Mouse (Mus musculus): Measurements from ENCODE around the gene Olfr481. TPM values are rescaled to one million over a fixed set of nuclear protein-coding genes. Genes with fewer than 3 reads are reported as not detected.

The Olfr481 gene
- not detected in 2 replicates for polyA plus RNA-seq (2016; fragmentation: Nextera tagmentation; extraction: Ambion mirVana)

DNA sequence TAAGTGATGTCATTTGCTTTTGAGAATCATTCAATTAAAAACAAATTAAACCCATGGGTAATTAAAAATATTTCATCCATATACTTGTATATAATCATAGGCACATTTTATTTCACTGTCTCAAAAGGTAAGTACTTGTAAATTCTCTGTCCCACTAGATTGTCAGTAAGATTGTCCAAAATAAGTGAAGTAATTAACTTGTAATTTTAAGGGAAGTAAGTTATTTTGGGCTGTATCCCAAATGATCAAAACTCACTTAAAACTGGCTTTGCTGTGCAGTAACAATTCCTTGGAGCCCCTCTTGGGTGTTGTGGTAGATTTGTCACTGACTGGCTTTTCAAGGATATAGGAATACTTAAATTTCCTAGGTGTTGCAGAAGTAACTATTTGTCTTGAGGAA, at the start of gene Olfr481:
Gene Olfr481 (plus strand): TSS at position 301 of the 400 bp plus-strand sequence.
- no peak within 1 kb of the TSS for H3K27ac ChIP-seq

DNA sequence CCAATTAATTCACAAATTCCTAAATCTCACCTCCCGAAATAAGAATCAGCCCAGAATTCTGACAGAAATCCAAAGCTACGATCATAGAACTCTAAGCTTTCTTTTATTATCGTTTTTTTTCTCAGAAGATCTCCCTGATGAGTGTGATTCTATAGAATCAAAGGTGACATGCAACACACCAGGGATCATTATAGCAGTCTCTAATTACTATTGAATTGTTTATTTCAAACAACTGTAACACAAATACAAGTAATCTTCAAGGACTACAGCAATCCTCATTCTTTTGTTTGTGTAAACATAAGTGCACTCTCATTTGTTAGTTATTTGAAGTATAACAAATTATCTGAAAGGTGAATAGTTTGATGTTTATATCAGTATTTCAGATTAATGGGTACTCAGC, 45.8 kb upstream of the Olfr481 start, which contains the start of gene Olfr478:
Gene Olfr478 (minus strand): TSS at position 101 of the 400 bp plus-strand sequence.
- ATAC-seq (ENCODE audit: low FRiP score), result no peak
- H3K4me3 ChIP-seq, result no peak within 1 kb of the TSS
- H3K4me1 ChIP-seq, result no peaks in the 10 kb centered on the region
- WGBS, result 81% methylated on average over 3 of the region's 3 CpGs
- no peaks in the 10 kb centered on the region for H3K9me3 ChIP-seq (replicated peaks)
- H3K36me3 ChIP-seq, result no peaks in the 10 kb centered on the region
- no peak within 1 kb of the TSS for H3K4me2 ChIP-seq (replicated peaks)
- H3K27ac ChIP-seq, result no peak within 1 kb of the TSS
- H3K27me3 ChIP-seq, result no peaks in the 10 kb centered on the region
- H3K9ac ChIP-seq, result no peak within 1 kb of the TSS

More for the DNA sequence above, at the start of gene Olfr481:
- Histone ChIP-seq H3K4me3 (no peak within 1 kb of the TSS), H3K27me3 (no peaks in the 10 kb centered on the region), H3K4me1 (no peaks in the 10 kb centered on the region), H3K36me3 (no peaks in the 10 kb centered on the region), H3K9me3 (replicated peaks) (no peaks in the 10 kb centered on the region), H3K4me2 (replicated peaks) (no peak within 1 kb of the TSS), H3K9ac (no peak within 1 kb of the TSS)
- no peak for ATAC-seq (ENCODE audit: low FRiP score)

DNA sequence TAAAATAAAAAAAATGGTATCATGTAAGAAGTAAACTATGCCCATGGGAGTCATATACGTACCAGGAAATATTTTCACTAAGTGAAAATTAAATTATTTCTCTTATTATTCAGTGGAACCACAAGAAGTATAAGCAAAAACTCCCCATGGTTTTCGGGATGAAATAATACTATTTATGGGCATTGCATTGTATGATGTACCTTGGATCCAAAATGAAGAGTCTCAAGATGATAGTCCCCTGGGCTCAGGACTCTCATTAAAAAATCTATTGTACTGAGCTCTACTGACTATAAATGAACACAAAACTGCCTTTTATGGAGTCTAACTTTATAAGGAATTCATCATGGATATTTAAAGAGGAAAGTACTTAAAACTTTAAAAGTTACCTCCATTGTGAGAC, 29.3 kb upstream of the Olfr481 start, which contains the start of gene Olfr479:
Gene Olfr479 (plus strand): TSS at position 301 of the 400 bp plus-strand sequence.
- H3K4me1 ChIP-seq, result no peaks in the 10 kb centered on the region
- H3K4me2 ChIP-seq (replicated peaks), result no peak within 1 kb of the TSS
- no peaks in the 10 kb centered on the region for H3K36me3 ChIP-seq
- H3K4me3 ChIP-seq, result no peak within 1 kb of the TSS
- H3K27me3 ChIP-seq, result no peaks in the 10 kb centered on the region
- H3K9ac ChIP-seq, result no peak within 1 kb of the TSS
- H3K27ac ChIP-seq, result no peak within 1 kb of the TSS
- no peak for ATAC-seq (ENCODE audit: low FRiP score)
- WGBS, result 90% methylated on average over 2 of the region's 2 CpGs
- H3K9me3 ChIP-seq (replicated peaks), result no peaks in the 10 kb centered on the region

DNA sequence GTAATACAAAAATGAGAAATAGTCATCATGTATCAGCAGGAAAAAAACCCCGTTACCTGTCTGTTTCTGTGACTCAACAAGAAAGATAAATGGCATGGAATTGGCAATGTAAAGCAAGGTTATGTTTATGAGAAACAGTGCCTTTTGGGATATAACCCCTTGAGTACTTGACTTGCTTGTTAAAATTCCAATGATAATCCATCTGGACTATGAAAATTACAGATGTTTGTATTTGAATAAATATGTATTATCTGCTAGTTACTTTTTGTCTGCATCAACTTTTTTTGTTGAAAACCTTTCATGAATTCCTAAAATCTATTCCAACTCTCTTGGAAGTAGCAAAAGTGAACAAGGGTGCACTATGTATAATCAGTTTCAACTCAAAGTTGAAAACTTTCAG, 12.4 kb upstream of the Olfr481 start, which contains the start of gene Olfr480:
Gene Olfr480 (minus strand): TSS at position 101 of the 400 bp plus-strand sequence.
- Histone ChIP-seq H3K4me1 (no peaks in the 10 kb centered on the region), H3K9ac (no peak within 1 kb of the TSS), H3K27me3 (no peaks in the 10 kb centered on the region), H3K36me3 (no peaks in the 10 kb centered on the region), H3K4me3 (no peak within 1 kb of the TSS), H3K27ac (no peak within 1 kb of the TSS), H3K9me3 (replicated peaks) (0 out of 2 replicates have a peak, but pooled peaks cover 2% of the 10 kb centered on the region), H3K4me2 (replicated peaks) (no peak within 1 kb of the TSS)
- ATAC-seq (ENCODE audit: low FRiP score), result no peak
- WGBS, result 89% methylated on average over 1 of the region's 1 CpGs

DNA sequence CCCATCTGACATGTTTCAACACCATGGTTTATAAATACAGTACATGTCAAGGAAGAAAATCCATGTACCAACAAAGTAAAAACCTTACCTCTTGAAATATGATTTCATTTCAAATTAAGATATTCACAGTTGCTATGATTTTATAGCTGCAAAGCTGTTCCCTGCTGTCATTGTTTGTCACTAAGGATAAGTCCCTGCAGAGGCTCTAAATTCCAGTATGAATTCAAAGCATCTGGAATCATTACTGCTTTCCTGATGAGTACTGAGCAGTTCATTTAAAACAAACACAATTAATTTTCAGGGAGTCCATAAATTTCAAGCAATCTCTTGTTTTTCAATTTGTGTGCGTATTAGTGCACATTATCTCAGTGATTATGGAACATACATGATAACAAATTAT, 17.8 kb downstream of the Olfr481 start, which contains the start of gene Olfr482:
Gene Olfr482 (minus strand): TSS at position 101 of the 400 bp plus-strand sequence.
- H3K27ac ChIP-seq, result no peak within 1 kb of the TSS
- no peaks in the 10 kb centered on the region for H3K36me3 ChIP-seq
- no peaks in the 10 kb centered on the region for H3K27me3 ChIP-seq
- H3K9me3 ChIP-seq (replicated peaks), result no peaks in the 10 kb centered on the region
- no peak for ATAC-seq (ENCODE audit: low FRiP score)
- WGBS, result 93% methylated on average over 1 of the region's 1 CpGs
- no peak within 1 kb of the TSS for H3K9ac ChIP-seq
- H3K4me2 ChIP-seq (replicated peaks), result no peak within 1 kb of the TSS
- H3K4me3 ChIP-seq, result no peak within 1 kb of the TSS
- H3K4me1 ChIP-seq, result no peaks in the 10 kb centered on the region

DNA sequence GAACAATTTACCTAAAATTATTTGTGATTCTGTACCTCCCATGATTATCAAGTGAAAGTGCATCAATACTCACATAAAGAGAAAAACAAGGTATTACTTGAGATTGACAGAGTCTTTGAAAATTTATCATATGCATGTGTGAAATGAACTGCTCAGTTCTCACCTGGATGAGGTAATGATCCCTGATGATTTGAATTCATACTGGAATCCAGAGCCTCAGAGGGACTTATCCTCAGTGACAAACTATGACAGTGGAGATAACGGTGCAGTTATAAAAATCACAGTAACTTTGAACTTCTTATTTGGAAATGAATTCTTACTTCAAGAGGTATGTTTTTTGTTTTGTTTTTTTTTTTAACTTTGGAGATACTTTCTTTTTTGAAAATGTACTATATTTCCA, 20.9 kb downstream of the Olfr481 start, which contains the start of gene Olfr483:
Gene Olfr483 (plus strand): TSS at position 301 of the 400 bp plus-strand sequence.
- Histone ChIP-seq H3K27ac (no peak within 1 kb of the TSS), H3K27me3 (no peaks in the 10 kb centered on the region), H3K4me1 (no peaks in the 10 kb centered on the region), H3K9ac (no peak within 1 kb of the TSS), H3K36me3 (no peaks in the 10 kb centered on the region), H3K4me3 (no peak within 1 kb of the TSS), H3K4me2 (replicated peaks) (no peak within 1 kb of the TSS), H3K9me3 (replicated peaks) (no peaks in the 10 kb centered on the region)
- ATAC-seq (ENCODE audit: low FRiP score), result no peak
- 86% methylated on average over 1 of the region's 1 CpGs for WGBS

DNA sequence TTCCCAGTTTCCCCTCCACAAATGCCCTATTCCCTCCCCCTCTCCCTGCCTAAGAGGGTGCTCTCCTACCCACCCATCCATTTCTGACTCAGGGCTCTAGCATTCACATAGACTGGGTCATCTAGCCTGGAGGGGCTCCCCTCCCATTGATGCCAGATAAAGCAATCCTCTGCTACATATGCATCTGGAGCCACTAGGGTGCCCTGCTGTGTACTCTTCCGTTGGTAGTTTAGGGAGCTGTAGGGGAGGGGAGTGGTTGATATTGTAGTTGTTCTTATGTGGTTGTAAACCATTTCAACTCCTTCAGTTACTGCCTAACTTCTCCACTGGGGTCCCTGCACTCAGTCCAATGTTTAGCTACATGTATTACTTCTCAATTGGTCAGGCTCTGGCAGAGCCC, 41.0 kb downstream of the Olfr481 start:
- H3K27ac ChIP-seq, result no peak overlapping the region
- ATAC-seq (ENCODE audit: low FRiP score), result no peak
- H3K4me2 ChIP-seq (replicated peaks), result no peak overlapping the region
- H3K36me3 ChIP-seq, result no peaks in the 10 kb centered on the region
- no peak overlapping the region for H3K4me3 ChIP-seq
- no peaks in the 10 kb centered on the region for H3K4me1 ChIP-seq
- 4% methylated on average over 1 of the region's 1 CpGs for WGBS
- no peaks in the 10 kb centered on the region for H3K9me3 ChIP-seq (replicated peaks)
- H3K9ac ChIP-seq, result no peak overlapping the region
- no peaks in the 10 kb centered on the region for H3K27me3 ChIP-seq

DNA sequence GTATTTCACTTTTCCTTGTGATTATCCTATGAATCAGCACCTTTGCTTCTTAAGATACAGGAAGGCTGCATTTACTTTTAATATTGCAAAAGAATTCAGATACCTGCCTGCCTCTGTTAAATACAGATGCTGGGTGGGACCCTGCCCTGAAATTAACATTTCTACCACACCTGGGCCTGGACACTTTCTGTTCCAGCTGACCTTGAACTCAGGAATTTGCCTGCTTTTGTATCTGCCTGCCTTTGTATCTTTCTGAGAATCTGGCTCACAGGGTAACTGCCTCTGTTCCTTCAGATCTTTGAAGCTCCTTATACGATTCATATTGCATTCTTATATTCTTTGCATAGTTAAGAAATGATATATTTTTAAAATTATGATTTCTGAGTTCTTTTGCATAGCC, 41.8 kb downstream of the Olfr481 start:
- 69% methylated on average over 1 of the region's 1 CpGs for WGBS
- Histone ChIP-seq H3K4me2 (replicated peaks) (no peak overlapping the region), H3K9me3 (replicated peaks) (no peaks in the 10 kb centered on the region), H3K27ac (no peak overlapping the region), H3K9ac (no peak overlapping the region), H3K4me3 (no peak overlapping the region), H3K27me3 (no peaks in the 10 kb centered on the region), H3K36me3 (no peaks in the 10 kb centered on the region), H3K4me1 (no peaks in the 10 kb centered on the region)
- ATAC-seq (ENCODE audit: low FRiP score), result no peak

DNA sequence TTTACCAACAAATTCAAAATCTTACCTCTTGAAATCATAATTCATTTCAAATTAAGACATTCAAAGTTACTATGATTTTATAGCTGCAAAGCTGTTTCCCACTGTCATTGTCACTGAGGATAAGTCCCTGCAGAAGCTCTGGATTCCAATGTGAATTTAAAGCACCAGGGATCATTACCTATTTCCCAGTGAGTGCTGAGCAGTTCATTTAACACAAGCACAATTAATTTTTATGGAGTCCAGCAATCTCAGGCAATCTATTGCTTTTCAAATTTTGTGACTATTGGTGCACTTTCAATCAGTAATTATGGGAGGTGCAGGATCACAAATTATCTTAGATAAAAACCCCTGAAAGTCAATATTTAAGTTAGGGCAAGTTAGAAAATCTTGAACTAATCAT, 47.7 kb downstream of the Olfr481 start, which contains the start of gene Olfr484:
Gene Olfr484 (minus strand): TSS at position 101 of the 400 bp plus-strand sequence.
- no peak within 1 kb of the TSS for H3K27ac ChIP-seq
- no peaks in the 10 kb centered on the region for H3K36me3 ChIP-seq
- no peaks in the 10 kb centered on the region for H3K9me3 ChIP-seq (replicated peaks)
- H3K27me3 ChIP-seq, result no peaks in the 10 kb centered on the region
- H3K4me1 ChIP-seq, result no peaks in the 10 kb centered on the region
- no peak for ATAC-seq (ENCODE audit: low FRiP score)
- H3K9ac ChIP-seq, result no peak within 1 kb of the TSS
- no peak within 1 kb of the TSS for H3K4me3 ChIP-seq
- H3K4me2 ChIP-seq (replicated peaks), result no peak within 1 kb of the TSS

Other genes starting within 250 kb of the Olfr481 start
- gene Olfr470, start 232.4 kb upstream of the Olfr481 start, polyA plus RNA-seq (2016; fragmentation: Nextera tagmentation; extraction: Ambion mirVana), result not detected in 2 replicates
- not detected in 2 replicates for gene Olfr472, start 182.0 kb upstream of the Olfr481 start, polyA plus RNA-seq (2016; fragmentation: Nextera tagmentation; extraction: Ambion mirVana)
- not detected in 2 replicates for gene Olfr473, start 149.4 kb upstream of the Olfr481 start, polyA plus RNA-seq (2016; fragmentation: Nextera tagmentation; extraction: Ambion mirVana)
- gene Olfr474, start 125.2 kb upstream of the Olfr481 start, polyA plus RNA-seq (2016; fragmentation: Nextera tagmentation; extraction: Ambion mirVana), result not detected in 2 replicates
- not detected in 2 replicates for gene Olfr476, start 115.1 kb upstream of the Olfr481 start, polyA plus RNA-seq (2016; fragmentation: Nextera tagmentation; extraction: Ambion mirVana)
- not detected in 2 replicates for gene Olfr477, start 93.2 kb upstream of the Olfr481 start, polyA plus RNA-seq (2016; fragmentation: Nextera tagmentation; extraction: Ambion mirVana)
- not detected in 2 replicates for gene Olfr478, start 45.9 kb upstream of the Olfr481 start, polyA plus RNA-seq (2016; fragmentation: Nextera tagmentation; extraction: Ambion mirVana)
- gene Olfr479, start 29.2 kb upstream of the Olfr481 start, polyA plus RNA-seq (2016; fragmentation: Nextera tagmentation; extraction: Ambion mirVana), result not detected in 2 replicates
- gene Olfr480, start 12.5 kb upstream of the Olfr481 start, polyA plus RNA-seq (2016; fragmentation: Nextera tagmentation; extraction: Ambion mirVana), result not detected in 2 replicates
- not detected in 2 replicates for gene Olfr482, start 17.7 kb downstream of the Olfr481 start, polyA plus RNA-seq (2016; fragmentation: Nextera tagmentation; extraction: Ambion mirVana)
- not detected in 2 replicates for gene Olfr483, start 21.0 kb downstream of the Olfr481 start, polyA plus RNA-seq (2016; fragmentation: Nextera tagmentation; extraction: Ambion mirVana)
- not detected in 2 replicates for gene Olfr484, start 47.6 kb downstream of the Olfr481 start, polyA plus RNA-seq (2016; fragmentation: Nextera tagmentation; extraction: Ambion mirVana)
- not detected in 2 replicates for gene Olfr485, start 80.0 kb downstream of the Olfr481 start, polyA plus RNA-seq (2016; fragmentation: Nextera tagmentation; extraction: Ambion mirVana)
- not detected in 2 replicates for gene Olfr486, start 92.9 kb downstream of the Olfr481 start, polyA plus RNA-seq (2016; fragmentation: Nextera tagmentation; extraction: Ambion mirVana)
- not detected in 2 replicates for gene Olfr487, start 134.8 kb downstream of the Olfr481 start, polyA plus RNA-seq (2016; fragmentation: Nextera tagmentation; extraction: Ambion mirVana)
- not detected in 2 replicates for gene Olfr488, start 178.5 kb downstream of the Olfr481 start, polyA plus RNA-seq (2016; fragmentation: Nextera tagmentation; extraction: Ambion mirVana)
- not detected in 2 replicates for gene Olfr490, start 209.1 kb downstream of the Olfr481 start, polyA plus RNA-seq (2016; fragmentation: Nextera tagmentation; extraction: Ambion mirVana)
- gene Olfr491, start 233.6 kb downstream of the Olfr481 start, polyA plus RNA-seq (2016; fragmentation: Nextera tagmentation; extraction: Ambion mirVana), result not detected in 2 replicates
- gene Olfr492, start 243.8 kb downstream of the Olfr481 start, polyA plus RNA-seq (2016; fragmentation: Nextera tagmentation; extraction: Ambion mirVana), result not detected in 2 replicates